Mouse (Mus musculus): ENCODE results near the gene Mrnip.
"Not testable (repeated sequence)": the region's sequence is repeated elsewhere in the genome, so short reads cannot be mapped to it uniquely, and the experiment has no call there.

Mrnip gene

DNA sequence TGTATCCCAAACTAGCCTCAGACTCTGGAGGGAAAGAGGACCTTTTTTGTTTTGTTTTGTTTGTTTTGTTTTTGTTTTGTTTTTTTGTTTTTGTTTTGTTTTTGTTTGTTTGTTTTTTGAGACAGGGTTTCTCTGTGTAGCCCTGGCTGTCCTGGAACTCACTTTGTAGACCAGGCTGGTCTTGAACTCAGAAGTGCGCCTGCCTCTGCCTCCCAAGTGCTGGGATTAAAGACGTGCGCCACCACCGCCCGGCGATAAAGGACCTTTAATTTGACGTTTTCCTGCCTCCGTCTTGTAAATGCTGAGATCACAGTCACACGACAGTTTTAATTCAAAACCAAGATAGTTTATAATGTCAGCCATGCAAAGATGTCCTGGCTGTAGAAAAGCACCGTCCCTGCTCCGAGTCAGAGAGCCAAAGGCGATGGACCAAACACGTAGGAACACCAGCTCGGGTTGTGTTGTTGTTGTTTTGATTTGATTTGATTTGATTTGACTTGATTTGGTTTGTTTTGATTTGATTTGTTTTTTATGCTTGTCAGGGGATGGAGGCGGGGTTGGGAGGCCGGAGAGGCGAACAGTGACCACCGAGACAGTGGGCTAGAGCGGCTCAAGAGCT, at the start of gene Mrnip:
Mrnip (plus strand) TSS at position 334 of the 619 bp plus-strand sequence.
- DNase-seq = not testable (repeated sequence)

DNA sequence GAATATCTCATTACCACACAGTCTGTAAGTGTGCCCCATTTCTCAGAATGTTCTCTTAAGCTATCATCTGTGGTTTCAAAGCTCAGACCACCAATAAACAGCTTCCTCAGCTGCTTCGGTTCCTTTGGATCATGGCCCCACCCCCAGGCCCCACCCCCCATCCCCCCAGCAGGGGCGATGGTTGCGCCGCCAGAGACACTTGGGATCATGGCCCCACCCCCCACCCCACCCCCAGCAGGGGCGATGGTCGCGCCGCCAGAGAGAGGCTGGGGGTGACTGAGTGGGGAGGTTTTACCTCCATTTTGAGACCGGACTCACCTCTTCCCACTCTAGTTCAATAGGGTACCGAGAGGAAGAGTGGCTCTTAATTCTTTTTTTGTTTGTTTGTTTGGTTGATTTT, 46.5 kb upstream of the Mrnip start:
- no peak for DNase-seq

DNA sequence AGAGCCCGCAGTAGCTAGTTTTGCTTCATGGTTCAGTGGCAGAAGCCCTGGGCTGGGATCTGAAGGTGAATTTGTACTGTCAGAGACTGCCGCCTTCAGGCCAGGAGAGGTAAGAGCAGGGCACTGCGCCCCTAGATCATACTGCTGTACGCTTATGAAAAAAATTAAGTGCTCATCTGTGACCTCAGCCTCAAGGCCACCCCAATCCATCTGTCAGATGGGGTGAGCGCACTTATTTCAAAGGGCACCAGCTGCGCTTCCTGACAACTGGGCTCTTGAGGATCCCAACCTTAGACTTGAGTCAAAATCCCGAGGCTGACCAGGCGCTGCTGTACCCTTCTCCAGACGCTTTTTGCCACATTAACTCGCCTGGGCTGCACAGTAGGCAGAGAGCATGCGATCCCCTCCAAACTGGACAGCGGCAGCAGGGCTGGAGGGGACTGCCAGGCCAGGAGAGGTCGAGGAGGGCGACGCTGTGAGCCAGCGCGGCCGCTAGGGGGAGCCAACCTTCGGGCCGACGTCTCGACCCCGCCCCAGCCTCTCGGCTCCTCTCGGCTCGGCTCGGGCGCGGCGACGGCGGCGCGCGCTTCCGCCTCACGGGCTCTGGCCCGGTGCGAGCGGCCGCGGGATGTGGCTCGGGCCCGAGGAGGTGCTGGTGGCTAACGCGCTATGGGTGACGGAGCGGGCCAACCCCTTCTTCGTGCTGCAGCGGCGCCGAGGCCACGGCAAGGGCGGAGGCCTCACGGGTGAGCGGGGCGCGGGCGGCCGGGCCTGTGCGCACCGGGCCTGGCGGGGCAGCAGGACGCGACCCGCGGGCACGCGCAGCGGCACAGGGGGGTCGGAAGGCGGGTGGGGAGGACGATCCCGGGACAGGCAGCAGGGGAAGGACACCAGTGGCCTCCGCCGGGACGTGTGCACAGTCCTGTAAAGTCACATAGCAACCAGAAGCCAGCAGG, 43.2 kb upstream of the Mrnip start, which contains the start of gene Tbc1d9b:
Tbc1d9b (plus strand) TSS at position 586 of the 956 bp plus-strand sequence.
- peak; percentile 89 to 91 for DNase-seq

DNA sequence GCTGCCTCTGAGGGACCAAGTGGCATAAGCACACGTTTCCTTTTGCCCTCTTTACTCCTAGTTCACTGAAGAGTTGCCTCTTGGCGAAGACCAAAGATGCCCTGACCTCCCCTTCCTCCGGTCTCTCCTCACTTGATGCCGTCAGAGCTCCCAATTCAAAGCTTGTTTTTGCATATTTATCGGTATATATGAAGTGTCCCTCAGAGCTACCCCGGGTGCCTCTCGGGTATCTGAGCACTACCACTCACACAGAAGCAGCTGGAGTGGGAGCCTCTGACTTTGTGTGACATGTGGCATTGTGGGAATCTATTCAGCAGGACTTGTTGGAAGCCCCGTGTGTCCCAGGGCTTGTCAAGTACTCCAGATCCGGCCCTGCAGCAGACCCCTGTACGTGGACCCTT, 42.4 kb upstream of the Mrnip start:
- no peak for DNase-seq

DNA sequence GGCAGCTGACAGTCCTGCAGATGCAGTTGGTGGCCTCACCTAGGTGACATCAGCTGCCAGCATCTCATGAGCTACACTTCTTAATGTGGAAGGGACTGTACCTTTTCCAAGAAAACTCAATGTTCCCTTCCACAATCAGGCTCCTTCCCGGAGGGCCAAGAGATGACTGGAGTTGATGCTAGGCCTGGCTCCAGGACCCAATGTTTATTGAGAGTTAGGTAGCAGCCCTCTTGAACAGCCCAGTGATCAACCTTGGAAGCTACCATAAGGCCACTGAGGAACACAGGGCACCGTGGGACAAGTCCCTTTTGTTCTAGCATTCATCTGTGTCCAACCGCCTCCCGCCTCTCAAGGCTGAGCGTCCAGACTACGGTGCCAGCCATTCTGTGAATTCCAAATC, 42.0 kb upstream of the Mrnip start:
- no peak for DNase-seq

DNA sequence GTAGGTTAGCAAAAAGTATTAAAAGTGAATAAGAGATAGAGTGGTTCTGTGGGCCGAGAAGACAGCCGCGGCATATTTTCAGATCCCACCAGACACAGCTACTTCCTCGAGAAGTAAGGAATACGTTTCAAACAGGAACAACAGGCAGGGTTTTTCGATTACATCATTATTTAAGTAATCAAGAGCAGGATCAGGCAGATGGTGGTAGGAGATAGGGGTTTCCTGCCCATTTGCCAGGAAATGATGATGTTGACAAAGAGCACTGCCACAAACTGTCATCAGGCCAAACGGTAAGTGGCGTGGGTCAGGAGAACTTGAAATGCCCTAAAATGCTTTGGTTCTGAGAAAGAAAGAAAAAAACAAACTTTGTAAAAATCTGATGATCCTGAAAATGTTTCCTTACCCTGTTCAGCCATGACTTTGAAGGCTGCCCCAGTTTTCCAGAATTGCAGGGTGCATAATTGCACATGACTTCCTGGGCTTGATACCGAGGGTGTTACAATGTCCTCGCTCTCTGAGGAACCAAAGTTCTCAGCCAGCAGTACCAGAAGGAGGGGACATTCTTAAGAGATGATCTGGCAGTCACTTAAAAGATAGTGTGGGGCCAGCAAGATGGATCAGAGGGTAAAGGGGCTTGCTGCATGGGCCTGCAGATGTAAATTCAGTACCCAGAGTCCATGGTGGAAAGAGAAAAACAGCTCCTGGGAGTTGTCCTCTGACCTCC, 39.9 kb upstream of the Mrnip start:
- DNase-seq = no peak

DNA sequence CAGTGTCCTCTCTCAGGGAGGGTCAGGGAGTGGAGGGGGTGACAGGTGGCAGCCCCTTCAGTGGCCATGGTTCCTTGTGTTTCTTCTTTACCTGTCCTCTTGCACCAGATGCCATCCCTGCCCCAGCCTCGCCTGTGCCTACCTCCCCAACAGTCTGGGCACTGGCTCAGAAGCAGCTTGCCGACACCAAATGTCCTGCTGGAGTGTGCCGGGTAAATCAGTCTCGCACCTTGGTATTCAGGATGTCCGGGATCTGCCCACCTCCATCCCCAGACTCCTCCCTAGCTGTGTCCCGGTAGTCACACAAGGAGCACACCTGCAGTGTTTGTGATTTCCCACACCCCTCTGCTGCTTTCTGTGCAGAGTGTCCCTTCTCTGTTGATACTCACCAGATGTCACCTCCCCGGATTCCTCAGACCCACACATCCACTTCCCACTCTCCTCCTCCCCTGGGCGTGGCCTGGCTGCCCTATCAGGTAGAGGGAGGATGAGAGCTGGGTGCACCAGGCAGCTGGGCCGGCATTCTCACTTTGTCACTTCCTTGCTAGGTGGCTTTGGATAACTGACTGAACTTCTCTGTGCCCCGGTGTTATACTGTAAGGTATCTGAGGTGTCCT, 35.9 kb upstream of the Mrnip start:
- DNase-seq = no peak

DNA sequence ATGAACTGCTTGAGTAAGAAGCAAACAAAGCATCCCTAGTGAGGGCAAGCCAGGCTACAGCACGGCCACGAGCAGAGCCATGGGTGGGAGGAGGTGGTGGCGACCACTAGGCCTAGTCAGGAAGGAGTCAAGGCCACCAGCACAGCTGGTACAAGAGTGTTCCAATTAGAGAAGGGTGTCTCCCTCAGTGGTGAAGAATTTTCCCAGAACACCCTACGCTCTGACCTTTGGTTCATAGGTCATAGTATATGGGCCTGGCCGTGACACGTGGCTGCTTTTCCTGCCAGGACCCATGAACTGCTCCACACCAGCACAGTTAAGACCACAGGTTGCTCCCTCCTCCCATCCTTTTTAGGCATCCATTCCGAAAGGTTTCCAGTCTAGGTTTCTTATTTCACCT, 34.7 kb upstream of the Mrnip start:
- DNase-seq = no peak

DNA sequence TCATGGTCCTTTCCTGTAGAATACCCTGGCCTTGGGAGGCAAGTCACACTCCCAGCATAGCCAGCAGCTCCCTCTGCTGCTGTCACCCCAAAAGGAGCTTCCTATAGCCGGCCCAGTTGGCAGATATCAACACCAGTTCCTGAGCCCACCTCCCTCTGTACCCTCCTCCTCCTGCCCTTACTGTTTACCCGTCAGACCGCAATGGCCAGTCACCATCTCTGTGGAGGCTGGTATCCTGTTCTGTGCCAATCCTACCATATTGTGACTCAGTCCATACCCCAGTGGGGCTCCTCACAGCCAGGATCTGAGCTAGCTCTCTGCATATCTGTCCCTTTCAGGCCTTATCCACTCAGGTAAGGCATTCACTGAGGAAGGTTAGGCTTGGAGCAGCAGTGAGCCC, 28.7 kb upstream of the Mrnip start:
- DNase-seq = no peak

DNA sequence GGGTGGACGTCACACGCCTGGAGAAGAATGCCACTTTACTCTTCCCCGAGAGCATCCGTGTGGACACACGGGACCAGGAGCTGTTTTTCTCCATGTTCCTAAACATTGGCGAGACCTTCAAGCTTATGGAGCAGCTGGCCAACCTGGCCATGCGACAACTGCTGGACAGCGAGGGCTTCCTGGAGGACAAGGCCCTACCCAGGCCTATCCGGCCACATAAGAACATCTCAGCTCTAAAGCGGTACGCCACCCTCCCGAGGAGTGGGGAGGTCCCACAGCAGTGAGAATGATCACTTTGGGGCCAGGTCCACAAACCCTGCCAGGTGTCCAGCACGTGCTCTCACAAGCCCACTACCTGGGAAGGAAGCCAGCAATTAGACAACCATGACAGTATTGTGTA, 28.1 kb upstream of the Mrnip start:
- no peak for DNase-seq

DNA sequence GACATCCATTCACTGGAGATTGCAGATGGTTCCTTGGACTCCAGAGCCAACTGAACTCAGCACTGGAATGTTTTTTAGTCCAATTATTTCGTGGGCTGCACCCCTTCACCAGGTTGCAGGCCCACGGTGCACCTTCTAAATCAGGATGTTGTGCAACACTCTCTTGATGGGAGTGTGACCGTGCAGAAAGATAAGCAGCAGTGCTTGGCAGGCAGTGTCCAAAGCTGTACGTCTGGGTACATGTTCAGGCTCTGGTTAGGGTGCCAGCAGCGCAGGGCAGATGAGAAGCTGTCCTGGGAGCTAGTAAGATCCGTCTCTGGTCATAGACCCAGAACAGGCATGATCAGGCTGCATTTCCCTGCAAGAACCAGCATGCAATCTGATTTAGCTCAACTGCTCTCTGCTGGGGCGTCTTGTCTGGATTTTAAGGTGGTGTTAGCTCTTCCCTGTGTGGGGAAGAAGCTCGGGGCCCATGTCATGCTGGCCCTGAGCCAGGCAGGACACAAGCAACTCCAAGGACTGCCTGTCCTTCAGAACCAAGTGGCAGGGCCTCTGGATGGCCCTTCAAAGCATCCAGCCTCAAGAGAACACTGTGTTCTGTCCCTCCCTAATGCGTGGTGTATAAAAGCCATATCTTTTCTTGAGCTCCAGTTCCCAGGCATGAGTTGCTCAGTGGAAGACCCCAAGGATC, 26.8 kb upstream of the Mrnip start:
- no peak for DNase-seq

DNA sequence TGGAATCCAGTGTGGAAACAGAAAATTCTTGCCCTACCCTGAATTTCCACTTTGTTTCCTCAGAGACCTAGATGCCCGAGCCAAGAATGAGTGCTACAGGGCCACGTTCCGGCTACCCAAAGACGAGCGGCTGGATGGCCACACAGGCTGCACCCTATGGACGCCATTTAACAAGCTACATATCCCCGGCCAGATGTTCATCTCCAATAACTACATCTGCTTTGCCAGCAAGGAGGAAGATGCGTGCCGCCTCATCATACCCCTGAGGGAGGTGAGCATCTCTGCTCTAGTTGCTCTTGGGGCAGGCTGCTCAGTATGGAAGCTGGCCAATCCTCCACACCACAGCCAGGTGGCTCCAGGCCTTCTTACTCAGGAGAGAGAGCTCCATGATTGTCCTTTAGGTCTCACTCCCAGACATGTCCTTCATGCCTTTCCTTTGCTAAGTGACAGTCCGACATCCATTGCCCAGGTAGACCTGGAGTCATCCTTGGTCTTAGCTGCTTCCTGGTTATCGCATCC, 26.2 kb upstream of the Mrnip start:
- DNase-seq = no peak

DNA sequence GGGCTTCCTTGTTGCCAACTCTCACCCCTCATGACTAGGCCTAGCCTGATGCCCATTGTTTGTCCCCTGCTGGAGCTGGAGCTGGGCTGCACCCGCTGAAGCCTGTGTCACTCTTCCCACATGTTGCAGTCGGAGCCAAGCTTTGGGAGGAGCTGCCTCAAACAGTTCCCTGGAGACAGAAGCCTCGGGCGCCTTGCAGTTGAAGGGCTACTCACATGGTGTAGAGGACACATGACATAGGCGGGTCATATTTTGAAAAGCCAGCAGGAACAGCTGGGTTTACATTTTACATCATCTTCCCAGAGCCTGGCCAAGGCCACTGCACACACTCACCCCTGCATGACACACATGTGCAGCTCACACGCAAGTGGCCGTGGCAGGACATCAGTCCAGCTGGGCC, 25.0 kb upstream of the Mrnip start:
- peak; percentile 35 to 42 for DNase-seq

DNA sequence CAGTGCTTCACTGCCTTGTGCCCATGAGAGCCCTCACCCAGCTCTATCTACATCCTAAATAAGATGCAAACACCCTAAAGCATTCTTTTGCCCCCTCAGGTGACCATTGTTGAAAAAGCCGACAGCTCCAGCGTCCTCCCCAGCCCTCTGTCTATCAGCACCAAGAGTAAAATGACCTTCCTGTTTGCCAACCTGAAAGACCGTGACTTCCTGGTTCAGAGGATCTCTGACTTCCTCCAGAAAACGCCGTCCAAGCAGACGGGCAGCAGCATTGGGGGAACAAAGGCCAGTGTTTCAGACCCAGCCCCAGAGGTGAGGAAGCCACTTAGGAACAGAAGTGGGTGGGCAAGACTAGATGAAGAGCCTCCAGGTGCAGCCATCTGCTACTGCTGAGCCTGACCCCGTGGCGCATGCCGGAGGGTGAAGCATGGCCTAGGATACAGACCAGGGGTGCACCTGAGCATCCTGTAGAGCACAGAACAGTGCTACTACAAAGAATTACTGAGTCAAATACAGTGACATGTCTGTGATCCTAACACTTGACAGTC, 24.6 kb upstream of the Mrnip start:
- DNase-seq = no peak

DNA sequence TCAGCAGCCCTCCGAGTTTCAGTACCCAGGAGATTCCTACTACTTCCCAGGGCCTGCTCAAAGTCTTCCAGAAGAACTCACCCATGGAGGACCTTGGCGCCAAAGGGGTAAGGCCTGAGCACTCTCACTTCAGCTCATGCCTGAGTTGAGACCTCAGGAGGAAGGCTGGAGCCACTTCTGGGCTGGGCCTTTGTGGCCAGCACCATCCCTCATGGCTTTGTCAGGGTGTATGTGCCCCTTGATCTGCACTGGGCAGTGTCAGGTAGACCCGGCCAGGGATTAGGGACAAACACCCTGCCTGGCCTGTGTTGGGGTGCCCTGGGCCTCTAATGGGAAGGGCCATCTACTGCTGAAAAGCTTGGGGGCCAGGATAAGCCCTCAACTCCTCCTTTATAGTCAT, 22.9 kb upstream of the Mrnip start:
- DNase-seq = no peak

DNA sequence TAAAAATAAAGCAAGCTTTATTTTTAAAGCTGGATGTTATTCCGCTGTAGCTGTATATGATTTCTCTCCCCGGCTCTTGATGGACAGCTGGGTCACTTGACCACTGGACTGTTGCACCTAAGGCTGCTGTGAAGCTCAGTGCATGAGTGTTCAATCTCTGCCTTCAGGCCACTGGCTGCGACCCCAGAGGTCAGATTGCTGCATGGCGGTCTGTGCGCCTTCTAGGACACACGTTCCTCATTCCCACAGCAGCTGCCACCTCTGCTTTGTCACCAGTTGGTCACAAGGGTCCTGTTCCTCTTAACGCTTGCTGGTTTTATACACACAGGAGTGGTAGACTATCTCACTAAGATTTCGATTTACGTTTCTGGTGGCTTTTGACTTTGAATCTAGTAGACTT, 20.1 kb upstream of the Mrnip start:
- peak in 1 of 2 experiments; percentile 46 for DNase-seq

DNA sequence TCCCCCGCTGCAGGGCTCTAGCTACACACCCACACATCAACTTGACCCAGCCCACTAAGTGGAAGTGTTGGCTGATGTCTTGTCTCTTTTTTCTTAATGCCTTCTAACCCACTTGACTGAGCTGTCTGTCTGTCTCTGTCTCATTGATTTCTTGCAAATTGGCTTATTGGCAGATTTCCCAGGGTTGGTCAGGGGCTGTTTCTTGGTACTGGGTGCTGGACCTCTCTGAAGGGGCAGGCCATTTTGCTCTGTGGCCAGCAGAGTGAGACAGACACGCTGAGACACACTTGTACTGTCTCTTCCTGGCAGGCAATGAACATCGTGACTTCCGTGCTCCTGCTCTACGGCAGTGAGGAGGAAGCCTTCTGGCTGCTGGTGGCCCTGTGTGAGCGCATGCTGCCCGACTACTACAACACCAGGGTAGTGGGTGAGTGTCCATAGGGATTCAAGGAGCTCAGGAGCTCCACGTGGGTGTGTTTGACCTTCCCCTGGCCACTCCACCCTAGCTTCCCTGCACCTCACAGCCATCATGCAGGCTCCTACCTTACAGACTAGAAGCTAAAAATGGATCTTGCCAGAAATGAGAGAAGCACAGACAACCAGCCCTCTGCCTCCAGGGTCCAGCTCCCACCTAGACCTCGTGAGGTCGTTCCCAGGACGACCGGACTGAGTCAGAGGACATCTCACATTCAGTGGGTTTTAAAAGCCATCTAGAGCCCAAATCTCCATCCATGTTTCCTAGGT, 19.3 kb upstream of the Mrnip start:
- peak; percentile 35 to 59 for DNase-seq

DNA sequence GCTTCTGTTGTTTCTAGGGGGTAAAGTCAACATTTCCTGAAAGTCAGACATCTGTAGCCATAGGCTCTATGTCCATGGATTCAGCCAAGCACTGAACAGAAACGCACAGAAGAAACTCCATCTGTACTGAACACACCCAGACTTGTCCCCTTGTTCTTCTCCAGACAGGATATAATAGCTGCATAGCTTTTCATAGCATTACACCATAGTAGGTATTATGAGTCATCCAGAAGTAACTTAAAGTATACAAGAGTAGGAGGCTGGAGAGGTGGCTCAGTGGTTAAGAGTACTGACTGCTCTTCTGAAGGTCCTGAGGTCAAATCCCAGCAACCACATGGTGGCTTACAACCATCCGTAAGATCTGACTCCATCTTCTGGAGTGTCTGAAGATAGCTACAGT, 18.5 kb upstream of the Mrnip start:
- no peak for DNase-seq

DNA sequence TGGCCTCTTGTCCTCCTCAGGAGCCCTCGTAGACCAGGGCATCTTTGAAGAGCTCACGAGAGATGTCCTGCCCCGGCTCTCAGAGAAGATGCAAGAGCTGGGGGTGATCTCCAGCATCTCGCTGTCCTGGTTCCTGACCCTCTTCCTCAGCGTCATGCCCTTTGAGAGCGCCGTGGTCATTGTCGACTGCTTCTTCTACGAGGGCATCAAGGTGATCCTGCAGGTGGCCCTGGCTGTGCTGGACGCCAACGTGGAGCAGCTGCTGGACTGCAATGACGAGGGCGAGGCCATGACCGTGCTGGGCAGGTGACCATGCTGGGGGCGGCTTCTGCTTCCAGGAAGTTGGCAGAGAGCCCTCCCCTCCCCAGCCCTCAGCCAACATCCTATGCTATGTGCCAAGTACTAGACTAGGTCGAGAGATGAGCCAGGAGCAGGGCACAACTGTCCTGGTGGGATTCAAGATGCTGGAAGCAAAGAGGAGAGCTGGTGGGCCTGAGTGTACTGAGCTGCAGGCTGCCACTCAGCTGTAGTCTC, 17.5 kb upstream of the Mrnip start:
- DNase-seq = no peak

DNA sequence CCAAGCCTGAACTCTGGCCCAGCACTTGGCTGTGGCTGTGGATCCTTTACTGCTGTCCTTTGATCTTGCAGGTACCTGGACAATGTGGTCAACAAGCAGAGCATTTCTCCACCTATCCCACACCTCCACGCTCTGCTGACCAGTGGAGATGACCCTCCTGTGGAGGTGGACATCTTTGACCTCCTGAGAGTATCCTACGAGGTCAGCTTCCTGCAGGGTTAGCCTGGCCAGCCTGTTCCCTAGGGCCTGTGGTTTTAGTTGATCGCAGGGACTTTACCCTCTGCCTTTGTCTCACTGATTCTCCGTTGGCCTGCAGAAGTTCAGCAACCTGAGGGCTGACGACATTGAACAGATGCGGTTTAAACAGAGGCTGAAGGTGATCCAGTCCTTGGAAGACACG, 15.9 kb upstream of the Mrnip start:
- DNase-seq = no peak

DNA sequence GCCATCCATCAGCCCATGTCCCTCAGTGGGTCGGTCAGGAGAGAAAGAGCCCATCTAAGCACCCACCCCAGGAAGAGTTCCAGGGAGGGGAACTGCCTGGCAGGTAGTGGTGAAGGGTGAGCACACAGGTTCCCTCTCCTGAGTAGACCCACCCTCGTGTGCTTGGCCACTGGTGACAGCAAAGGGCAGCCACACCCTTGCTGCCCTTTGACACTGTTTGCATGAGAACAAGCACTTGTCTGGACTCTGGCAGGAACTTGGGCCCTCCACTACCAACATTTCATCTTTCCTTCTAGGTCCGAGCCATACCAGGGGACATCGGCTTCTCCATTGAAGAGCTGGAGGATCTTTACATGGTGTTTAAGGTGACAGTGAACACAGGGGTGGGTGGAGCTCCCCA, 14.9 kb upstream of the Mrnip start:
- no peak for DNase-seq

Measured in lung, adult 18-20 months (tissue).